Mouse (Mus musculus): ENCODE measurements around the gene Kcnk10.

DNA sequence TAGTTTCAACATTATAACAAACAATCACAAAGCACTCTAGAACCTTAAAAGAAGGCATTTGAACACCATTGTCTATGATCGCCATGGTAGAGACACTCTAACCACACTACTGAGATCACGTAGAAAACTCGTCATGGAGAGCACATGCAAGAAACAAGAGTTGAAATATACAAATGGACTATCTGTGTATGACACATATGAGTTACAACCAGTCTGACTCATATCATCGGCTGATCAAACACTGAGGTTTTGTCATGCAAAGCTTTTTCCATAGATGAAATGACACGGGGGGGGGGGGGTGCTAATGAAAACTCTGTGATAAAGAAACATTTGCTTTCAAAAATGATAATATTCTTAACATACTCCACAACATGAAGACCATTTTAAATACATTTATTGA is 133.2 kb downstream of the Kcnk10 start:
- no peak for TF ChIP-seq CTCF (IDR thresholded peaks at IDR 0.05; ENCODE audit: low read depth)
- no peak for TF ChIP-seq EP300 (IDR thresholded peaks at IDR 0.05; ENCODE audit: low read depth)

All from liver, postnatal 0 days (tissue).